Mouse (Mus musculus) heart, adult 2 months (tissue): ENCODE data around the gene Tbc1d16. TPM values are rescaled to one million over a fixed set of nuclear protein-coding genes. Genes with fewer than 3 reads are reported as not detected.

Source experiments
- DNase-seq, 2 experiments: peaks; one replicate each; pipeline ENCODE4 v3.0.0; 2021
- H3K27ac ChIP-seq: fragments of 200-600 bp; 2 replicates; pipeline ENCODE4 v1.8.1; 2022
- H3K27me3 ChIP-seq: fragments of 200-500 bp; 2 replicates; pipeline ENCODE4 v1.6.1; 2012; ENCODE audit warnings: mild to moderate bottlenecking, low read length, inconsistent platforms, mixed read lengths; ENCODE audit not compliant: control insufficient read depth, insufficient read depth
- H3K36me3 ChIP-seq: fragments of 200-500 bp; 2 replicates; pipeline ENCODE4 v1.6.1; 2012; ENCODE audit warnings: low read length, inconsistent platforms; ENCODE audit not compliant: control insufficient read depth, insufficient read depth
- H3K4me1 ChIP-seq: fragments of 200-500 bp; 2 replicates; pipeline ENCODE4 v1.6.1; 2011; ENCODE audit warnings: low read length; ENCODE audit not compliant: control insufficient read depth, insufficient read depth
- H3K4me3 ChIP-seq: fragments of 200-600 bp; 2 replicates; pipeline ENCODE4 v1.8.1; 2022
- H3K79me2 ChIP-seq: fragments of 200-500 bp; replicated peaks from 2 replicates; pipeline ENCODE4 v1.6.1; 2012; ENCODE audit warnings: mild to moderate bottlenecking, inconsistent platforms, low read length, moderate library complexity, mixed read lengths; ENCODE audit not compliant: control insufficient read depth, insufficient read depth
- H3K9ac ChIP-seq: fragments of 200-500 bp; 2 replicates; pipeline ENCODE4 v1.6.1; 2012; ENCODE audit warnings: low read depth, mild to moderate bottlenecking, control low read depth, inconsistent platforms, low read length, mixed read lengths
- CTCF ChIP-seq: fragments of 200-600 bp; IDR thresholded peaks from 2 replicates; pipeline ENCODE4 v1.8.1; 2022; ENCODE audit warnings: antibody characterized with exemption, mild to moderate bottlenecking, moderate library complexity
- EP300 ChIP-seq: fragments of 200-500 bp; IDR thresholded peaks from 2 replicates; pipeline ENCODE4 v1.6.1; 2011; ENCODE audit warnings: low read depth, low read length, control low read depth; ENCODE audit not compliant: insufficient read depth
- POLR2A ChIP-seq: fragments of 200-500 bp; IDR thresholded peaks from 2 replicates; pipeline ENCODE4 v1.6.1; 2011; ENCODE audit warnings: mild to moderate bottlenecking, low read depth, low read length, control low read depth; ENCODE audit not compliant: insufficient read depth
- WGBS: fragments of 180-500 bp; shearing (Covaris S2); methylation state at CpG from one replicate; pipeline ENCODE4 v1.1.7; 2018; 5-methylcytosine and 5-hydroxymethylcytosine counted together
- intact Hi-C: fragments of 180-260 bp; cut with DNase I; formaldehyde crosslinking; loops from one replicate; pipeline ENCODE4 v1.15.1; 2025
- polyA plus RNA-seq: library from polyadenylated mRNA; depleted of rRNA; stranded (reverse); fragments of >200 nt; gene quantifications from 2 replicates; pipeline ENCODE4 v1.2.3, GENCODE M21; 2012
- total RNA-seq, 2 experiments: library from RNA; stranded (reverse); gene quantifications; 2 replicates each; pipeline ENCODE4 v1.2.3; 2021

The Tbc1d16 gene
- total and polyA plus RNA-seq, 3 experiments = 26.0 to 73.7 (median 61.0) TPM

DNA sequence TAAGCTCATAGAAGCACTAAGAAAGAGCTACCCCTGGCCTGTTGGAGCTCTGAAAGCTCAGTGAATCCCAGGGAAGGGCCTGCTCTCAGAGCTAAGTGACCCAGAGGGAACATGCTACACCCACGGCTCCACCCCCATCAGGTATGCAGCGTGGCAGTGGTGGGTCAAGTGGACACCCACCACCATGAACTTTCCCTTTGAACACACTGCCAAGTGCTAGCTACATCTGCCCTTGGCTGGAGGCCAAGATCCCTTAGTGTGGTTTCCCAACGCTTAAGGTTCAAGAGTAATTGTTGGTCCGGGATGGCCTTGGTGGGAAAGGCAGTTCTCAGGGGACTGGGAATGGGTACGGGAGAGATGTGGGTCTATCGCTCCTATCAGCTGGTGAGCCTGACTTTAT is 39.9 kb downstream of the Tbc1d16 start:
- 49% methylated on average over 6 of the region's 6 CpGs for WGBS
- intact Hi-C loops = no loop called here
- Histone ChIP-seq H3K4me1 (peaks cover 2% of the 10 kb centered on the region), H3K9ac (no peak overlapping the region), H3K27me3 (no peaks in the 10 kb centered on the region), H3K79me2 (peaks cover 2% of the 10 kb centered on the region; the same call in 1 of the 2 replicates), H3K27ac (no peak overlapping the region), H3K36me3 (no peaks in the 10 kb centered on the region), H3K4me3 (no peak overlapping the region)
- DNase-seq = no peak
- TF ChIP-seq EP300 = no peak
- TF ChIP-seq CTCF = no peak
- no peak for TF ChIP-seq POLR2A

DNA sequence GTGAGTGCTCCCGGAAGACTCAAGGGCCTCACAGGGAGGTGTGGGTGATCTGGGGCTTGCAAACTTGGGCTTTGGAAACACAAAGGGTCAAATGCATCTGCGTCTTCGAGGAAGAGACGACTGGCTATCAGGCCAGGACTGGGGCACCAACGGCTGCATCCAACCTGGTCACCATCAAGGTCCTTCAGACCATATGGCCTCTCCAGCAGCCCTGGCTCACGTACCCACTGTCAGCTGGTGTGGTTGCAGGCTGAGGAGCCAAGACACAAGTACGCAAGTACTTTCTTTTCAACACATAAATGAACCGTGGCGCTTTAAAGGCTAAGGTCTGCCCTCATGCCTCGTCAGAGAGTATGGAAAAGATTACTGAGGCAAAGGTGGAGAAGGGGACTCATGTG is 40.5 kb downstream of the Tbc1d16 start:
- Histone ChIP-seq H3K9ac (no peak overlapping the region), H3K27ac (no peak overlapping the region), H3K4me1 (peaks cover 5% of the 10 kb centered on the region), H3K36me3 (no peaks in the 10 kb centered on the region), H3K27me3 (no peaks in the 10 kb centered on the region), H3K4me3 (no peak overlapping the region), H3K79me2 (peaks cover 2% of the 10 kb centered on the region; the same call in 1 of the 2 replicates)
- no peak for DNase-seq
- TF ChIP-seq EP300 (no peak), CTCF (no peak), POLR2A (no peak)
- WGBS = 82% methylated on average over 10 of the region's 10 CpGs
- intact Hi-C loops = loop anchor here (1.0 to 2.0 kb wide), 2 partner anchors 61 to 95 kb away; no protein-coding TSS in a partner anchor

DNA sequence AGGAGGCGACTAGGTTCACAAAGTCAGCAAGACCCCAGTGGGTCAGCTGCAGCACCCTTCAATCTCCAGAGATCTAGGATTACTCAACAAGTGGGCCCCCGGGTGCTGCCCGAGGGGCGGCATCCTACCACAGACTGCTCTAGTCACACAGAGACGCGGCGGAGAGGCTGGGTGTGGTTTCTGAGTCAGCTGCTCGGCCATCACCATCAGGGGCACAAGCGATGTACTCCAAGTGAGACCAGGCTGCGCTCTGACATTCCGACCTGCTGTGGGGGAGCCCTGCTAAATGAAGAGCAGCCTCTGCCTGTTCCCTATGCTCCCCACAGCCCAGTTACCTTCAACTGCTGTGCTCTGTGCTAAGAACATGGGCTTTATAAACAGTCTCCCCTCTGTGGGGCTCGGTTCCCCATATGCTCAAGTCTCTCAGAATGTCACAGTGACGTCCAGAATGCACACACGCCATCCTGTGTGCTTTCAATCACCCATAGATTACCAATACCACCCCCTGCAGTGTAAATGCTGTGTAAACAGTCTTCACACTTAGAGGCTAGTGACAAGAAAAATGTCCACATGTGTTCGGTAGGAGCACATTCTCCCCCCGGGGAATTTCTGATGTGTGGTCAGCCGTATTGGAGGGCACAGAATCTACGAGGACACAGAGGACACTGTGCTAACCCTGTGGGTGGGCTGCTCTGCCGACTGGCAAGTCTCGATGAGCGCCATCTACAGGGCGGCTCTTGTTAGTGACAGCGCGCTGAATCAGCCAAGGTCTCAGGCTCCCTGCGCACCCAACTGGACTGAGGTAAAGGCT is 41.1 kb downstream of the Tbc1d16 start:
- Histone ChIP-seq H3K4me1 (peaks cover 5% of the 10 kb centered on the region), H3K9ac (no peak overlapping the region), H3K79me2 (peaks cover 2% of the 10 kb centered on the region; the same call in 1 of the 2 replicates), H3K4me3 (no peak overlapping the region), H3K27me3 (no peaks in the 10 kb centered on the region), H3K27ac (no peak overlapping the region), H3K36me3 (no peaks in the 10 kb centered on the region)
- DNase-seq = peak; percentile 52 to 67
- intact Hi-C loops = loop anchor here (1.0 to 2.0 kb wide), 2 partner anchors 61 to 94 kb away; no protein-coding TSS in a partner anchor
- WGBS = 70% methylated on average over 25 of the region's 25 CpGs
- TF ChIP-seq EP300 = no peak
- peak; percentile 77 for TF ChIP-seq CTCF

DNA sequence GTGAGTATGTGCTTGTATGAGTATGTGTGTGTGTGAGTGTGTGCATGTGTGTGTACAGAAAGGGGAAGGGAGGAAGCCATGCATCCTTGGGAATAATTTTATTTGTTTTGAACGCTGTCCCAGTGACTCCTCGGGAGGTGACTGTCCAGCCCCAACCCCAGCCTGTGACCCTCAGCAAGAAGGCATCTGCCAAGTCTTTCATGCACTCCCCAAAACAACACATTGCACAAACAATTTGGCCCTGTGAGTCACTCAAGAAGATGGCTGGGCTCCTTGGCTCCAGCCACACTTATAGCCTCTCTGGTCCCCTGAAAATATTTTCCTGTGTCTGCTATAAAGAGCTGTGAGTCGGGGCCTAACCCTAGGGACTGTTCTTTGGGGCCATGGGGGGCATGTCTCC is 41.9 kb downstream of the Tbc1d16 start:
- peaks cover 5% of the 10 kb centered on the region for H3K4me1 ChIP-seq
- intact Hi-C loops = loop anchor here (2.0 kb wide), 1 partner anchor 94 kb away; no protein-coding TSS in a partner anchor
- H3K36me3 ChIP-seq = no peaks in the 10 kb centered on the region
- peak in 1 of 2 experiments; percentile 37 for DNase-seq
- no peak overlapping the region for H3K4me3 ChIP-seq
- no peak for TF ChIP-seq EP300
- no peak for TF ChIP-seq POLR2A
- no peak for TF ChIP-seq CTCF
- H3K27ac ChIP-seq = no peak overlapping the region
- H3K27me3 ChIP-seq = no peaks in the 10 kb centered on the region
- peaks cover 2% of the 10 kb centered on the region; the same call in 1 of the 2 replicates for H3K79me2 ChIP-seq
- H3K9ac ChIP-seq = no peak overlapping the region
- WGBS = 39% methylated on average over 3 of the region's 3 CpGs

DNA sequence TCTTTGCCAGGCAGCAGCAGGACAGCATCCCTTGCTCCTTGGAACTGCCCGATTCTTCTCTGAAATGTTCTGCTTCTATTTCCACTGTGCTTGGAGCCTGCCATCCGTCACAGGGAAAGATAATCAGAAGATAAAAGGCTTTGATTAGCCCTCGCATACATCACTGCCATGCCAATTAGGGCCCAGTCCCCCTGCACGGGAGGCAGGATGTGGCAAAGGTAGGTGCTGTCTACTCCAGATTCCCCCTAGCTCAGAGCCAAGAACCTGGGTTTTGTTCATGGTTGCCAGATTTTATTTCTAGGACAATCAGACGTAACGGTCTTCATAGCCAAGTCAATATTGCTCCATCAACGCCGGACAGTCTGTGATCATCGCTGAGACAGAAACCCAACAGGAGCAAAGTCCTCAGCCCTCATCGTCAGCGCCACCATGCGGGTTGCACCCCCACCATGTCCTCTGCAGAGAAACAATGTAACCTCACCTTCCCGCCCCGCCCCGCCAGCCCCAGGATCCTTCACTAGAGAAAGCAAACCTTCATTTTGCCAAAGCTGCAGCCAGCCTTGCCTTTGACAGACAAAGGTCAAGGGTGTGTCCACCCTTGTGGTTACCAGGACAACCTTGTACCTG is 44.5 kb downstream of the Tbc1d16 start:
- no peaks in the 10 kb centered on the region for H3K36me3 ChIP-seq
- TF ChIP-seq CTCF (no peak), POLR2A (no peak), EP300 (no peak)
- peaks cover 4% of the 10 kb centered on the region for H3K4me1 ChIP-seq
- intact Hi-C loops = no loop called here
- WGBS = 82% methylated on average over 15 of the region's 15 CpGs
- DNase-seq = no peak
- H3K9ac ChIP-seq = no peak overlapping the region
- H3K4me3 ChIP-seq = no peak overlapping the region
- no peaks in the 10 kb centered on the region for H3K27me3 ChIP-seq
- H3K79me2 ChIP-seq = peaks cover 2% of the 10 kb centered on the region; the same call in 1 of the 2 replicates
- H3K27ac ChIP-seq = no peak overlapping the region
